Comparison of ENCODE assay signal across 17 mouse cellular contexts in the genomic region with DNA sequence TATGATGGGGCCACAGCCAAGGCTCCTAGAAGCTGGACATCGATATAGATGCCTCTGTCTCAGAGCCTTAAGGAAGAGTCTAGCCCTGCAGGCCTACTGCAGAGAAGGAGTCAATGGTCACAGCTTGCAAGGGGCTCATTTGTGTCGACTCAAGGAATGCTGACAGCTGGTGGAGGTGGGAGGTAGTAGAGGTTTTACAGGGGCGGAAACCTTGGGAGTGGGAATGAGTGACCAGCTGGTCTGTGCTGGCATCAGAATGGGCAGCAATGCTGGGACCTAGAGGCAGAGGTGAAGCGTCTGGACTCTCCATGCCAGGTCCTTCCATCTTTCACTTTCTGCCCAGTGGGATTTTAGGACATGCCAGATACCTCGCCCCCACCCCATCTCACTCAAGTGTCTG.
"Had no signal": no experiment of that assay in that cellular context is flagged by ENCODE, and none has a peak within 500 bp of the region (broad histone marks: within the 10 kb centered on the region; RNA-seq: fewer than 3 reads in every experiment).

No protein-coding gene starts in this region.

- H3K4me2 ChIP-seq: lung, embryonic 14.5 days; midbrain, embryonic 13.5 days; midbrain, embryonic 15.5 days; neural tube, embryonic 13.5 days; neural tube, embryonic 15.5 days had no signal

- H3K9me3 ChIP-seq: midbrain, embryonic 10.5 days; midbrain, embryonic 13.5 days; midbrain, embryonic 15.5 days; neural tube, embryonic 13.5 days; neural tube, embryonic 15.5 days had no signal

- DNase-seq: lung, adult 18-20 months; lung, embryonic 14.5 days; lung, postnatal 10 days; lung, postnatal 4 days; retina, postnatal 1 day; right cerebral cortex, adult 18-20 months; right cerebral cortex, postnatal 25 days; right cerebral cortex, postnatal 4 days; spleen, adult 18-20 months; thymus, adult 18-20 months; thymus, postnatal 14 days; thymus, postnatal 36 days had no signal

- H3K36me3 ChIP-seq: midbrain, embryonic 10.5 days; midbrain, embryonic 13.5 days; midbrain, embryonic 15.5 days; neural tube, embryonic 13.5 days; neural tube, embryonic 15.5 days had no signal

- H3K27me3 ChIP-seq: midbrain, embryonic 13.5 days; midbrain, embryonic 15.5 days; neural tube, embryonic 13.5 days; neural tube, embryonic 15.5 days had no signal

- H3K9ac ChIP-seq: lung, embryonic 14.5 days; midbrain, embryonic 13.5 days; midbrain, embryonic 15.5 days; neural tube, embryonic 13.5 days; neural tube, embryonic 15.5 days had no signal

- ATAC-seq: midbrain, embryonic 13.5 days; midbrain, embryonic 15.5 days had no signal

- H3K27ac ChIP-seq: midbrain, embryonic 10.5 days; midbrain, embryonic 13.5 days; midbrain, embryonic 15.5 days; neural tube, embryonic 13.5 days; neural tube, embryonic 15.5 days had no signal

- H3K4me3 ChIP-seq: midbrain, embryonic 10.5 days; midbrain, embryonic 13.5 days; midbrain, embryonic 15.5 days; neural tube, embryonic 13.5 days; neural tube, embryonic 15.5 days had no signal

- H3K4me1 ChIP-seq: midbrain, embryonic 13.5 days; midbrain, embryonic 15.5 days; neural tube, embryonic 13.5 days; neural tube, embryonic 15.5 days had no signal
